Mouse (Mus musculus): ENCODE results near the gene Mindy4. TPM values are rescaled to one million over a fixed set of nuclear protein-coding genes. Genes with fewer than 3 reads are reported as not detected.

Mindy4 gene
- total RNA-seq, 4 experiments from 2014 or later, result 3.7 to 6.6 (median 4.6) TPM

- no peak for DNase-seq (ENCODE audit: low spot score)
Observed at GRCm38 (mm10) chr6:55256500-55257191, 53.5 kb downstream of the Mindy4 start.

GRCm38 (mm10) chr6:55257246-55257645 lies 54.1 kb downstream of the Mindy4 start:
- no peak for DNase-seq (ENCODE audit: low spot score)

GRCm38 (mm10) chr6:55258428-55259325 lies 55.5 kb downstream of the Mindy4 start:
- no peak for DNase-seq (ENCODE audit: low spot score)

- no peak for DNase-seq (ENCODE audit: low spot score)
Observed at GRCm38 (mm10) chr6:55262161-55262560, 59.0 kb downstream of the Mindy4 start.

- DNase-seq (ENCODE audit: low spot score), result no peak
Observed at GRCm38 (mm10) chr6:55263490-55264046, 60.4 kb downstream of the Mindy4 start.

- no peak for DNase-seq (ENCODE audit: low spot score)
Observed at GRCm38 (mm10) chr6:55264741-55265366, 61.7 kb downstream of the Mindy4 start.

- DNase-seq (ENCODE audit: low spot score), result no peak
Observed at GRCm38 (mm10) chr6:55272952-55273351, 69.8 kb downstream of the Mindy4 start.

- DNase-seq (ENCODE audit: low spot score), result no peak
Observed at GRCm38 (mm10) chr6:55273463-55273862, 70.3 kb downstream of the Mindy4 start.

GRCm38 (mm10) chr6:55275000-55275399 lies 71.8 kb downstream of the Mindy4 start:
- DNase-seq (ENCODE audit: low spot score), result no peak

- no peak for DNase-seq (ENCODE audit: low spot score)
Observed at GRCm38 (mm10) chr6:55275786-55276185, 72.6 kb downstream of the Mindy4 start.

GRCm38 (mm10) chr6:55276692-55277282 lies 73.6 kb downstream of the Mindy4 start:
- DNase-seq (ENCODE audit: low spot score), result peak; percentile 24

GRCm38 (mm10) chr6:55278086-55278485 lies 74.9 kb downstream of the Mindy4 start:
- DNase-seq (ENCODE audit: low spot score), result no peak

- no peak for DNase-seq (ENCODE audit: low spot score)
Observed at GRCm38 (mm10) chr6:55278520-55278919, 75.3 kb downstream of the Mindy4 start.

- no peak for DNase-seq (ENCODE audit: low spot score)
Observed at GRCm38 (mm10) chr6:55280979-55281378, 77.8 kb downstream of the Mindy4 start.

GRCm38 (mm10) chr6:55281687-55282086 lies 78.5 kb downstream of the Mindy4 start:
- no peak for DNase-seq (ENCODE audit: low spot score)

GRCm38 (mm10) chr6:55282348-55282747 lies 79.2 kb downstream of the Mindy4 start:
- no peak for DNase-seq (ENCODE audit: low spot score)

GRCm38 (mm10) chr6:55285218-55285617 lies 82.0 kb downstream of the Mindy4 start:
- DNase-seq (ENCODE audit: low spot score), result no peak

GRCm38 (mm10) chr6:55288007-55288602 lies 84.9 kb downstream of the Mindy4 start:
- no peak for DNase-seq (ENCODE audit: low spot score)

GRCm38 (mm10) chr6:55294549-55295131 lies 91.5 kb downstream of the Mindy4 start:
- peak; percentile 83 for DNase-seq (ENCODE audit: low spot score)

GRCm38 (mm10) chr6:55295325-55295724 lies 92.1 kb downstream of the Mindy4 start:
- no peak for DNase-seq (ENCODE audit: low spot score)

- DNase-seq (ENCODE audit: low spot score), result no peak
Observed at GRCm38 (mm10) chr6:55299482-55299881, 96.3 kb downstream of the Mindy4 start.

All from heart, adult 8-10 months (tissue).